Mouse (Mus musculus) MEL (cell line): ENCODE data around the gene Snta1. TPM values are rescaled to one million over a fixed set of nuclear protein-coding genes. Genes with fewer than 3 reads are reported as not detected.

ENCODE experiments used
- DNase-seq: peaks from one replicate; pipeline ENCODE4 v3.0.0; 2011; ENCODE audit warnings: low read depth, low spot score
- H3K27ac ChIP-seq: 2 replicates; pipeline ENCODE4 v1.5.1; 2012; ENCODE audit warnings: low read depth, mild to moderate bottlenecking, control low read depth, low read length, moderate library complexity; ENCODE audit not compliant: control insufficient read depth
- H3K27me3 ChIP-seq, 2 experiments: fragments of 150-350 bp in 1 of 2; sonication (generic) in 1 of 2; 2 replicates each; pipeline ENCODE4 v1.6.1; 2012; ENCODE audit warnings: low read length in 2 of 2, mild to moderate bottlenecking in 2 of 2, improper control_type of control experiment in 1 of 2, moderate library complexity in 1 of 2; ENCODE audit not compliant: insufficient read depth in 2 of 2, control insufficient read depth in 1 of 2
- H3K36me3 ChIP-seq, 2 experiments: 2 replicates each; pipeline ENCODE4 v1.6.1; 2012 to 2014; ENCODE audit warnings: low read length in 2 of 2, improper control_type of control experiment in 1 of 2, inconsistent platforms in 1 of 2, mild to moderate bottlenecking in 1 of 2; ENCODE audit not compliant: insufficient read depth in 2 of 2, control insufficient read depth in 1 of 2
- H3K4me1 ChIP-seq, 2 experiments: fragments of 150-350 bp in 1 of 2; sonication (generic) in 1 of 2; 2 replicates each; pipeline ENCODE4 v1.6.1; 2012; ENCODE audit warnings: low read length in 2 of 2, improper control_type of control experiment in 1 of 2, mild to moderate bottlenecking in 1 of 2; ENCODE audit not compliant: insufficient read depth in 2 of 2, control insufficient read depth in 1 of 2
- H3K4me3 ChIP-seq, 2 experiments: fragments of 150-350 bp in 1 of 2; sonication (generic) in 1 of 2; 2 replicates each; pipeline ENCODE4 v1.5.1; 2012; ENCODE audit warnings: low read depth in 2 of 2, low read length in 2 of 2, mild to moderate bottlenecking in 2 of 2, moderate library complexity in 2 of 2, control low read depth in 1 of 2, improper control_type of control experiment in 1 of 2; ENCODE audit not compliant: control insufficient read depth in 1 of 2, insufficient read depth in 1 of 2
- H3K79me2 ChIP-seq: 2 replicates; pipeline ENCODE4 v1.6.1; 2012; ENCODE audit warnings: mild to moderate bottlenecking, low read length, moderate library complexity; ENCODE audit not compliant: control insufficient read depth, poor library complexity, insufficient read depth
- H3K9ac ChIP-seq: 2 replicates; pipeline ENCODE4 v1.6.1; 2012; ENCODE audit warnings: low read depth, mild to moderate bottlenecking, control low read depth, low read length, moderate library complexity; ENCODE audit not compliant: control insufficient read depth, poor library complexity, severe bottlenecking
- H3K9me3 ChIP-seq: fragments of 150-350 bp; sonication (generic); replicated peaks from 2 replicates; pipeline ENCODE4 v1.6.1; 2012; ENCODE audit warnings: mild to moderate bottlenecking, low read length, improper control_type of control experiment, moderate library complexity; ENCODE audit not compliant: insufficient read depth
- CHD1 ChIP-seq: IDR thresholded peaks from 2 replicates; pipeline ENCODE4 v1.6.1; 2012; ENCODE audit warnings: low read depth, mild to moderate bottlenecking, inconsistent platforms, low read length, improper control_type of control experiment
- CHD2 ChIP-seq: IDR thresholded peaks from 2 replicates; pipeline ENCODE4 v1.6.1; 2011; ENCODE audit warnings: low read length, improper control_type of control experiment
- CTCF ChIP-seq, 3 experiments: IDR thresholded peaks in 2 of 3; conservative IDR thresholded peaks in 1 of 3; 2 replicates each; pipeline ENCODE4 v1.5.1; 2011 to 2012; ENCODE audit warnings: low read length in 3 of 3, low read depth in 2 of 3, mild to moderate bottlenecking in 2 of 3, improper control_type of control experiment in 1 of 3, inconsistent platforms in 1 of 3, mixed read lengths in 1 of 3, moderate library complexity in 1 of 3; ENCODE audit not compliant: control insufficient read depth in 1 of 3, insufficient read depth in 1 of 3, poor library complexity in 1 of 3, severe bottlenecking in 1 of 3
- GATA1 ChIP-seq: IDR thresholded peaks from 2 replicates; pipeline ENCODE4 v1.6.1; 2011; ENCODE audit warnings: low read depth, low read length, improper control_type of control experiment
- JUND ChIP-seq: IDR thresholded peaks from 2 replicates; pipeline ENCODE4 v1.6.1; 2011; ENCODE audit warnings: low read depth, mild to moderate bottlenecking, improper control_type of control experiment, low read length
- KAT2A ChIP-seq: conservative IDR thresholded peaks from 2 replicates; pipeline ENCODE4 v1.6.1; 2012; ENCODE audit warnings: low read depth, low read length, improper control_type of control experiment, inconsistent platforms
- MAX ChIP-seq: IDR thresholded peaks from 2 replicates; pipeline ENCODE4 v1.6.1; 2011; ENCODE audit warnings: low read length, improper control_type of control experiment
- MAZ ChIP-seq: IDR thresholded peaks from 2 replicates; pipeline ENCODE4 v1.6.1; 2012; ENCODE audit warnings: low read depth, mild to moderate bottlenecking, inconsistent platforms, low read length, improper control_type of control experiment
- MXI1 ChIP-seq: IDR thresholded peaks from 2 replicates; pipeline ENCODE4 v1.6.1; 2011; ENCODE audit warnings: mild to moderate bottlenecking, low read depth, low read length, improper control_type of control experiment
- NELFE ChIP-seq: IDR thresholded peaks from 2 replicates; pipeline ENCODE4 v1.6.1; 2011; ENCODE audit warnings: low read depth, low read length, improper control_type of control experiment
- NRF1 ChIP-seq: IDR thresholded peaks from 2 replicates; pipeline ENCODE4 v1.6.1; 2014; ENCODE audit warnings: low read depth, mild to moderate bottlenecking, inconsistent platforms, low read length, improper control_type of control experiment, moderate library complexity; ENCODE audit not compliant: poor library complexity, insufficient read depth, severe bottlenecking
- POLR2AphosphoS5 ChIP-seq: IDR thresholded peaks from 2 replicates; pipeline ENCODE4 v1.6.1; 2012; ENCODE audit warnings: low read depth, borderline replicate concordance, mild to moderate bottlenecking, inconsistent platforms, low read length, moderate library complexity, mixed read lengths
- TBP ChIP-seq: IDR thresholded peaks from 2 replicates; pipeline ENCODE4 v1.8.0; 2011; ENCODE audit warnings: low read depth, low read length, improper control_type of control experiment
- TCF12 ChIP-seq: IDR thresholded peaks from 2 replicates; pipeline ENCODE4 v1.6.1; 2014; ENCODE audit warnings: low read depth, mild to moderate bottlenecking, inconsistent platforms, low read length, improper control_type of control experiment, moderate library complexity
- UBTF ChIP-seq: IDR thresholded peaks from 2 replicates; pipeline ENCODE4 v1.6.1; 2012; ENCODE audit warnings: low read depth, mild to moderate bottlenecking, inconsistent platforms, low read length, improper control_type of control experiment, moderate library complexity, borderline replicate concordance; ENCODE audit not compliant: insufficient read depth
- USF2 ChIP-seq, 2 experiments: IDR thresholded peaks; 2 replicates each; pipeline ENCODE4 v1.6.1; 2011 to 2012; ENCODE audit warnings: improper control_type of control experiment in 2 of 2, low read length in 2 of 2, borderline replicate concordance in 1 of 2, inconsistent platforms in 1 of 2, low read depth in 1 of 2, mild to moderate bottlenecking in 1 of 2; ENCODE audit not compliant: insufficient read depth in 1 of 2
- ZNF384 ChIP-seq: IDR thresholded peaks from 2 replicates; pipeline ENCODE4 v1.6.1; 2012; ENCODE audit warnings: low read depth, mild to moderate bottlenecking, inconsistent platforms, low read length, improper control_type of control experiment
- polyA plus RNA-seq, 2 experiments: library from polyadenylated mRNA; stranded (reverse) in 1 of 2; unstranded in 1 of 2; fragments of >175 nt in 1 of 2; fragments of >200 nt in 1 of 2; gene quantifications; 2 replicates each; pipeline versions ENCODE4 v1.2.1 to v1.2.4; 2012; ENCODE audit warnings: low replicate concordance in 2 of 2, low read depth in 1 of 2; ENCODE audit not compliant: insufficient read length in 2 of 2, insufficient read depth in 1 of 2, missing spikeins in 1 of 2
- total RNA-seq: library from RNA; depleted of rRNA; stranded (reverse); fragments of 300-350 nt; gene quantifications from 2 replicates; pipeline ENCODE4 v1.2.3, GENCODE M21; 2012

Snta1 gene
- total and polyA plus RNA-seq, 3 experiments: 2.7 to 6.7 TPM; not detected in 1

DNA sequence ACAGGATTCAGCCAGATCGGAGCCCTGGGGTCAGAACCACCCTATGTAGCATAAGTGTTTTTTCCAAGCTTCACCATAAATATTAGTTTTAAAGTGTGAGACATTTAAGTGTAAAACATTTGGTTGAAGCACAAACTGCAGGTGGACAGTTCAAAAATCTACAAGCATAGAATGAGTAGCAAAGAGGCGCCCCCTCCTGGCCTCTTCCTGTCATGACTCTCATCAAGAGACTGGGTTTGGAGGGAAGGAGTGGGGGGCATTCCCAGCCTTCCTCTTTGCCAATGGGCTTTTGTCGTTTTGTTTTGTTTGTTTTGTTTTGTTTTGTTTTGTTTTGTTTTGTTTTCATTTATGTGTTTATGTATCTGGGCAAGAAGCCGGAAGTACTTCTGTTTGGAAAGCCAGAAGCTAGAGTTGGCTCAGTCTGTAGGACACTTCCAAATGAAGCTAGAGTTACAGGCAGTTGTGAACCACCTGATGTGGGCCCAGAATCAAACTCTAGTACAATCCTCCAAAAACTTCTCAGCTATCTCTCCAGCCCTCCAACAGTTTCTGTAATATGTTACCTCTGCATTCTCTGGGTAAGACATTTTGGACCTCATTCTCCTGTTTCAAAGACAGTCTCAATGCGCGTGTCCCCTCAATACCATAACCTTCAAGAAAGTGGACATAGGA, 33.8 kb downstream of the Snta1 start (continued):
- TF ChIP-seq ZNF384 (no peak), KAT2A (no peak), GATA1 (no peak), JUND (no peak), TBP (no peak), CTCF (IDR thresholded peaks at IDR 0.05 in 2 of 3, conservative IDR thresholded peaks at IDR 0.05 in 1 of 3; ENCODE audit: control insufficient read depth in 1 of 3, insufficient read depth in 1 of 3, low read depth in 2 of 3, low read length in 3 of 3, poor library complexity in 1 of 3, severe bottlenecking in 1 of 3) (peak; percentile 65 to 86 (median 74)), USF2 (IDR thresholded peaks at IDR 0.05; ENCODE audit: borderline replicate concordance in 1 of 2, insufficient read depth in 1 of 2, low read depth in 1 of 2, low read length in 2 of 2) (no peak), CHD1 (no peak)

DNA sequence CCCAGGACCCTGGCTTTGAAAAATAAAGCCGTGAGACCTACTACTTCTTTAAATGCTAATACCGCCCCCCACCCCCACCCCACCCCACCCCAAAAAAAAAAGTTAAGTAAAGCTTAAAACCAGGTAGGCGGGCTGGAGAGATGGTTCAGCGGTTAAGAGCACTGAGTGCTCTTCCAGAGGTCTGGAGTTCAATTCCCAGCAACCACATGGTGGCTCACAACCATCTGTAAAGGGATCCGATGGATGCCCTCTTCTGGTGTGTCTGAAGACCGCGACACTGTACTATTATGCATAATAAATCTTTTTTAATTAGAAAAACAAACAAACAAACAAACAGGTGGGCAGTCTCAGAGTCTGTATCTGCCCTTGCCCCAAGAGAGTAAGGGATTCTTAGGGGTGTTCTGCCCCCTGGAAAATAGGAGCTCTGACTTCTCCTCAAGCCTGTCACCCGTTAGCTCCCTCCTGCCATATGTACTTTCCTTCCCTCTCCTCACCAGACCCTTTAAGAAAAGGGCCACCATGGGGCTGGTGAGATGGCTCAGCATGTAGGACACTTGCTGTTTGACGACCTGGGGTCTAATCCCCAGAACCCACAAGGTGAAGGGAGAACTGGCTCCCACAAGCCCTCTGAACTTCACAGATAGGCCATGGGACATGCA, 34.9 kb downstream of the Snta1 start, which contains the start of gene Cdk5rap1:
Gene Cdk5rap1 (minus strand): TSS at position 169 of the 659 bp plus-strand sequence.
- peaks cover 5% of the 10 kb centered on the region; the same call in 1 of the 2 replicates for H3K79me2 ChIP-seq
- H3K27ac ChIP-seq: peak within 1 kb of the TSS; percentile 79
- H3K4me3 ChIP-seq: peak within 1 kb of the TSS; percentile 81 to 91
- DNase-seq: peak; percentile 65
- no peaks in the 10 kb centered on the region for H3K9me3 ChIP-seq
- H3K9ac ChIP-seq: peak within 1 kb of the TSS; percentile 91
- H3K4me1 ChIP-seq: peaks cover 0 to 7% of the 10 kb centered on the region in 2 experiments; a peak in 2 of 4 replicates
- no peaks in the 10 kb centered on the region for H3K27me3 ChIP-seq
- H3K36me3 ChIP-seq: no peaks in the 10 kb centered on the region
- no peak for TF ChIP-seq CHD2
- TF ChIP-seq NRF1: 0 out of 2 replicates have a peak, but pooled peaks have one; percentile 1
- TF ChIP-seq MAX: peak; percentile 4; the same call in 1 of the 2 replicates
- 0 out of 2 replicates have a peak, but pooled peaks have one; percentile 5 for TF ChIP-seq TCF12
- 0 out of 2 replicates have a peak, but pooled peaks have one; percentile 8 for TF ChIP-seq UBTF
- TF ChIP-seq POLR2AphosphoS5: no peak
- TF ChIP-seq JUND: no peak
- TF ChIP-seq MXI1: no peak
- peak; percentile 26; the same call in 1 of the 2 replicates for TF ChIP-seq NELFE
- TF ChIP-seq MAZ: 0 out of 2 replicates have a peak, but pooled peaks have one; percentile 3
